8 mouse cellular contexts compared by ENCODE assay signal in genomic region chr7:139248615-139249405, GRCm38 (mm10). TPM values are rescaled to one million over a fixed set of nuclear protein-coding genes. Genes with fewer than 3 reads are reported as not detected.
DNase-seq lines count a peak whose midpoint lies in the region; ATAC-seq and TF ChIP-seq lines count a peak whose summit lies in the region.

No protein-coding gene starts in this region.

- no peaks in the 10 kb centered on the region for H3K9me3 ChIP-seq in lung, embryonic 14.5 days (ENCODE audit: low read depth, low read length)
- no peaks in the 10 kb centered on the region for H3K9me3 ChIP-seq in hindbrain, embryonic 10.5 days
- H3K9me3 ChIP-seq in lung, postnatal 0 days (ENCODE audit: low read length), result no peaks in the 10 kb centered on the region
- H3K9me3 ChIP-seq in stomach, embryonic 16.5 days (replicated peaks; ENCODE audit: control insufficient read depth, low read length), result no peaks in the 10 kb centered on the region

- H3K27me3 ChIP-seq in lung, embryonic 14.5 days (ENCODE audit: insufficient read depth, low read length), result no peaks in the 10 kb centered on the region
- peaks cover 83% of the 10 kb centered on the region for H3K27me3 ChIP-seq in hindbrain, embryonic 10.5 days (ENCODE audit: insufficient read depth, poor library complexity, severe bottlenecking)
- no peaks in the 10 kb centered on the region for H3K27me3 ChIP-seq in lung, postnatal 0 days (replicated peaks; ENCODE audit: insufficient read depth, low read length)
- H3K27me3 ChIP-seq in stomach, embryonic 16.5 days (ENCODE audit: control insufficient read depth, insufficient read depth, low read length), result no peaks in the 10 kb centered on the region

- peak overlapping the region; percentile 88 for H3K27ac ChIP-seq in lung, embryonic 14.5 days (ENCODE audit: low read depth)
- H3K27ac ChIP-seq in hindbrain, embryonic 10.5 days, result peak overlapping the region; percentile 91
- H3K27ac ChIP-seq in lung, postnatal 0 days (ENCODE audit: low read length), result peak overlapping the region; percentile 91
- peak overlapping the region; percentile 94 for H3K27ac ChIP-seq in stomach, embryonic 16.5 days (ENCODE audit: low read length)

- peak; percentile 53 for DNase-seq in lung, embryonic 14.5 days
- no peak for DNase-seq in lung, postnatal 36 days
- DNase-seq in MN1 (ENCODE audit: low spot score), result peak; percentile 35
- no peak for DNase-seq in hindbrain, embryonic 10.5 days (ENCODE audit: low spot score)
- peak; percentile 42 for DNase-seq in lung, postnatal 0 days (ENCODE audit: low spot score)
- no peak for DNase-seq in frontal cortex, postnatal 36 days (ENCODE audit: low spot score in 2 of 2)

- H3K4me2 ChIP-seq in lung, embryonic 14.5 days, result peak overlapping the region; percentile 94
- H3K4me2 ChIP-seq in lung, postnatal 0 days (replicated peaks; ENCODE audit: low read depth, low read length), result peak overlapping the region; percentile 77
- peak overlapping the region; percentile 88 for H3K4me2 ChIP-seq in stomach, embryonic 16.5 days (ENCODE audit: low read depth, low read length)

- peaks cover 46% of the 10 kb centered on the region for H3K4me1 ChIP-seq in lung, embryonic 14.5 days (ENCODE audit: insufficient read depth)
- peaks cover 57% of the 10 kb centered on the region for H3K4me1 ChIP-seq in hindbrain, embryonic 10.5 days (replicated peaks)
- peaks cover 60% of the 10 kb centered on the region for H3K4me1 ChIP-seq in lung, postnatal 0 days (ENCODE audit: insufficient read depth, low read depth, low read length)
- H3K4me1 ChIP-seq in stomach, embryonic 16.5 days (ENCODE audit: control insufficient read depth, insufficient read depth, low read length), result peaks cover 71% of the 10 kb centered on the region

- TF ChIP-seq CTCF in lung, embryonic 14.5 days (IDR thresholded peaks at IDR 0.05; ENCODE audit: low read depth), result no peak
- TF ChIP-seq CTCF in lung, postnatal 0 days (IDR thresholded peaks at IDR 0.05), result no peak

- TF ChIP-seq EP300 in lung, postnatal 0 days (IDR thresholded peaks at IDR 0.05), result no peak

- peak overlapping the region; percentile 70 for H3K4me3 ChIP-seq in lung, embryonic 14.5 days (ENCODE audit: low read depth, low read length)
- peak overlapping the region; percentile 76 for H3K4me3 ChIP-seq in hindbrain, embryonic 10.5 days
- H3K4me3 ChIP-seq in lung, postnatal 0 days (ENCODE audit: low read depth, low read length), result peak overlapping the region; percentile 81
- H3K4me3 ChIP-seq in stomach, embryonic 16.5 days (replicated peaks; ENCODE audit: low read length), result peak overlapping the region; percentile 76

- WGBS in lung, embryonic 14.5 days, result 1% methylated on average over 45 of the region's 45 CpGs
- WGBS in hindbrain, embryonic 10.5 days, result 1% methylated on average over 45 of the region's 45 CpGs
- 1% methylated on average over 42 of the region's 45 CpGs for WGBS in lung, postnatal 0 days
- 1% methylated on average over 45 of the region's 45 CpGs for WGBS in stomach, embryonic 16.5 days

- ATAC-seq in lung, embryonic 14.5 days (ENCODE audit: insufficient read depth), result peak; percentile 7; the same call in 1 of the 2 replicates
- peak; percentile 7; the same call in 1 of the 2 replicates for ATAC-seq in common myeloid progenitor, adult 5-6 weeks (replicated peaks; ENCODE audit: low read depth, poor library complexity, severe bottlenecking)
- peak; percentile 2 for ATAC-seq in lung, postnatal 0 days
- peak; percentile 2; the same call in 1 of the 2 replicates for ATAC-seq in stomach, embryonic 16.5 days (ENCODE audit: insufficient read depth, low FRiP score)

- no peaks in the 10 kb centered on the region for H3K36me3 ChIP-seq in lung, embryonic 14.5 days (ENCODE audit: insufficient read depth)
- H3K36me3 ChIP-seq in hindbrain, embryonic 10.5 days, result no peaks in the 10 kb centered on the region
- no peaks in the 10 kb centered on the region for H3K36me3 ChIP-seq in lung, postnatal 0 days (ENCODE audit: insufficient read depth, low read length)
- no peaks in the 10 kb centered on the region for H3K36me3 ChIP-seq in stomach, embryonic 16.5 days (ENCODE audit: control insufficient read depth, insufficient read depth, low read length)

- H3K9ac ChIP-seq in lung, embryonic 14.5 days, result peak overlapping the region; percentile 82
- peak overlapping the region; percentile 78 for H3K9ac ChIP-seq in lung, postnatal 0 days (replicated peaks; ENCODE audit: low read depth)
- peak overlapping the region; percentile 89 for H3K9ac ChIP-seq in stomach, embryonic 16.5 days (ENCODE audit: low read length)

RNA-seq across cellular contexts. Expression of gene Pwwp2b, which starts 0.5 kb away (rescaled TPM):
- polyA plus RNA-seq in lung, embryonic 14.5 days (2014; fragmentation: Nextera tagmentation; extraction: Ambion mirVana), result 13.1 and 13.5 TPM in 2 replicates
- total RNA-seq in common myeloid progenitor, adult 5-6 weeks (2017), result 3.8 TPM in 2 replicates
- polyA plus RNA-seq in hindbrain, embryonic 10.5 days (2016; fragmentation: Nextera tagmentation; extraction: Ambion mirVana), result 4.7 and 5.2 TPM in 2 replicates
- polyA plus RNA-seq in lung, postnatal 0 days (2015; fragmentation: Nextera tagmentation; extraction: Ambion mirVana), result 23.6 and 27.5 TPM in 2 replicates
- polyA plus RNA-seq in stomach, embryonic 16.5 days (2015; fragmentation: Nextera tagmentation; extraction: Ambion mirVana), result 16.3 and 19.8 TPM in 2 replicates

RNA-seq across cellular contexts. Expression of gene Stk32c, which starts 35.7 kb away (rescaled TPM):
- polyA plus RNA-seq in lung, embryonic 14.5 days (2014; fragmentation: Nextera tagmentation; extraction: Ambion mirVana), result 0.14 and 0.16 TPM in 2 replicates
- total RNA-seq in common myeloid progenitor, adult 5-6 weeks (2017), result 0.92 TPM in 1 of 2 replicates, not detected in the other
- 0.35 and 0.60 TPM in 2 replicates for polyA plus RNA-seq in hindbrain, embryonic 10.5 days (2016; fragmentation: Nextera tagmentation; extraction: Ambion mirVana)
- polyA plus RNA-seq in lung, postnatal 0 days (2015; fragmentation: Nextera tagmentation; extraction: Ambion mirVana), result 0.06 TPM in 1 of 2 replicates, not detected in the other
- 0.17 TPM in 1 of 2 replicates, not detected in the other for polyA plus RNA-seq in stomach, embryonic 16.5 days (2015; fragmentation: Nextera tagmentation; extraction: Ambion mirVana)

RNA-seq across cellular contexts. Expression of gene Lrrc27, which starts 36.0 kb away (rescaled TPM):
- 3.4 and 5.3 TPM in 2 replicates for polyA plus RNA-seq in lung, embryonic 14.5 days (2014; fragmentation: Nextera tagmentation; extraction: Ambion mirVana)
- total RNA-seq in common myeloid progenitor, adult 5-6 weeks (2017), result 1.3 and 3.0 TPM in 2 replicates
- polyA plus RNA-seq in hindbrain, embryonic 10.5 days (2016; fragmentation: Nextera tagmentation; extraction: Ambion mirVana), result 4.1 and 4.9 TPM in 2 replicates
- polyA plus RNA-seq in lung, postnatal 0 days (2015; fragmentation: Nextera tagmentation; extraction: Ambion mirVana), result 2.3 and 2.7 TPM in 2 replicates
- 2.9 and 4.4 TPM in 2 replicates for polyA plus RNA-seq in stomach, embryonic 16.5 days (2015; fragmentation: Nextera tagmentation; extraction: Ambion mirVana)

Comparison
In these comparisons a context has a peak if more than half of its experiments do, and no peak if none do; other contexts are left out.
1. DNase-seq: peak in lung, embryonic 14.5 days (single experiment), MN1 (single experiment) and lung, postnatal 0 days (single experiment); none in lung, postnatal 36 days (single experiment), hindbrain, embryonic 10.5 days (single experiment) and frontal cortex, postnatal 36 days (0 of 2).
2. Peak in every context shown above with its lines, with median percentiles within 50 percentile points of each other: ATAC-seq, H3K27ac ChIP-seq, H3K4me2 ChIP-seq, H3K4me3 ChIP-seq and H3K9ac ChIP-seq.